Mouse (Mus musculus) skeletal muscle tissue, adult 2 months (tissue): Measurements from ENCODE around the gene Plscr1.

ENCODE experiments used
- DNase-seq: peaks from one replicate; pipeline ENCODE4 v3.0.0-alpha.2; 2012; ENCODE audit warnings: low read depth, low spot score

The Plscr1 gene

DNA sequence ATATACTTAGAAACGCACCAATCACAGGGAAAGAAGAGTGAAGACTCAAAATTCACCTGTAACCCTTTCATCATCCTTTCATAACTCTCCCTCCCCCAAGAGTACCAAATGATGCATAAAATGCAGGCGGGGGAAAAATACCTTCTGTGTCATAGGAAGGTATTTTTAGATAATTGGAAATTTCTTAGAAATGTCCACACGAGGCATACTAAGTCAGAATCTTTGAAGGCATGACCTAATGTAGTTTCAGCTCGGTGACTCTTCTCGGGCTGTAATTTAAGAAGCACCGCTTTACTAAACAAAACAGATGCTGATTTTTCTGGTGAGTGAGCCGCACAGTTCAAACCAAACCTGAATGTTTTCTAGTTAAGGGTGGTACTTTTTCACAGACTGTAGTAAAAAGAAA lies at the start of gene Plscr1:
Gene Plscr1, plus strand, starts transcription at position 304 of the 406 bp plus-strand sequence.
- no peak for DNase-seq

DNA sequence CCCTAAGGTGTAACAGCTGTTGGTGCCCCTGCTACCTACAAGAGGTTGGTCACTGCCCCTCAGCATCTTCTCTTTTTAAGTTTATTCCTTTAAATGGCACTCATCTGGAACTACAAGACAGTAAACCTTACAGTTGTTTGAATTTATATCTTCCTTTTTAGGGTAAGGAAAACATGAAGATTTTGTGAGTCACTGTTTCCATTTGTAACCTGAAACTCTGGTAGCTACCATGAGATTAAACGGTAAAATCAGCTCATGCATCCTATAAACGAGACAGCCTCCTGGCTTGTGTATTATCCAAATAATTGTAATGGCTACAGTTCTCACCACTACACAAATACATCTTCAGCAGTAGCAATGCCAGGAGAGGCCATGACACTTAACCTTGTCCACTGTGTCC lies 45.2 kb upstream of the Plscr1 start:
- no peak for DNase-seq

DNA sequence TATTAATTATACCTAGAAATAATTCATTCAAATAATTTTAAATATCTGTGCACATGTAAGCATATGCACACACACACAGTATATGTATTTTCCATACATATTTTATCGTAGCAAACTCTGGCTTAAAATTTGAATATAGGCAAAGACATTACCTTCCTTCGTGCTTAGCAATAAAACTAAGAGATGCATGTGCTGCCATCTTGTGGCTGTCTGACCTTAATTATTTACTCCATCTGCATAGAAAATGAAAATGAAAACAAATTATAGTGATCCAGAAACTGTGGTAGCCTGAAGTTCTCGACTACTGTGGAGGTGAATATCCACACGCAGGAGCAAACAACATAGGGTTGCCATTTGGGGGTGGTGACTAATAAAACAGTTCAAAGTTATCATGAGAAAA lies 42.2 kb upstream of the Plscr1 start:
- DNase-seq = no peak

DNA sequence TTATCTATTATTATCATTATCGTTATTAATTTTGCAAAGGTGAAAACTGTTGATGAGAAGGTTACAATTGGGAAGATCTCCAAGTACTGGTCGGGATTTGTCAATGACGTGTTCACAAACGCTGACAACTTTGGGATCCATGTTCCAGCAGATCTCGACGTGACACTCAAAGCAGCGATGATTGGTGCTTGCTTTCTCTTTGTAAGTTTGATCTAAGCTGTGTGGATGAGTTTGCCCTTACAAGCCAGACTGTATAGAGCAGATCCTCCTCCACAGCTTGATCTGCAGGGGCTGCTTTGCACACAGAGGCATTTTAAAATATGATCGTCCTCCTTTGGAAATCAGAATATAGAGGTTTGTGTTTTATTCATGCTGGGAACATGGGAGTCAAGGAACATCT lies 41.8 kb upstream of the Plscr1 start:
- no peak for DNase-seq

DNA sequence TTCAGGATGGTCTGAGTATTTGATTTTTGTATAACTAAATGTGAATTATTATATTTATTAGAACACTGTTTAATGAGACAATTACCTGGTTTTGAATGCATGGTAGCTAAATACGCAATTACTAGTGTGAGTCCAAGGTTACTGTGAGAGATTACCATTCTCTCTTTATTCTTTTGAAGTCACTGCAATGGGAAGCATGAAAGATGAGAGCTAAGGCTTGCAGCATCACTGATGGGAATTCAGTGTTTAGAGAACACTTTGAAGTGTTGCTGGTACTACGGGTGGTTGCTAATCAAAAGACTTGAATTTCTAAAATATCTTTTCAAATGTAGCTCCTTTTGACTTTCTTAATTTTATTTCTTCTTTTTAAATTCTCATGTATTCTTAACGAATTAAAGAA lies 39.7 kb upstream of the Plscr1 start:
- DNase-seq = no peak

DNA sequence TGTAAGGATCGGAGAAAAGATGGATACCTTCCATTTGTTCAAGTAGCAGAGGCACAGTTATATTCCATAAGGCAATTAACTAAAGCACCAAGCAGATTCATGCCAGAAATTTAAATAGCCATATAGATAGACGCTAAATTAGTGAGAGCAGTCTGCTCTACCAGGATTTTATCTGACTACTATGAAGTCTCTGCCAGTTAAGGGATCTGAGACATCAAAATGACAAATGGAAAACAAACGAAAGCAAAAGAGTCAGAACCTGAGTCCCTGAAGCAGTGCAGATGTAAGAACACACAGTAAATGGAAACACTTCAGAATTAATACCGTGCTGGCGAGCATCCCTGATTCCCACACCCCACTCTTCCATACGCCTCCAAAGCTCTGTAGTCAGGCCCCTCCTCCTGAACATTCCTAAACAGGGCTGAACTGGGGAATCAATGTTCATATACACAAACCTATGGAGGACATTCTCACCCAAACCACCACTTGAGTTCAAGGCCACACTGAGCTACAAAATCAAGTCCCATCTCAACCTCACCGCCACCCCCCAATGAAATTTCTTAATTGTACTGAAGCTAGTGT lies 39.1 kb upstream of the Plscr1 start:
- no peak for DNase-seq

DNA sequence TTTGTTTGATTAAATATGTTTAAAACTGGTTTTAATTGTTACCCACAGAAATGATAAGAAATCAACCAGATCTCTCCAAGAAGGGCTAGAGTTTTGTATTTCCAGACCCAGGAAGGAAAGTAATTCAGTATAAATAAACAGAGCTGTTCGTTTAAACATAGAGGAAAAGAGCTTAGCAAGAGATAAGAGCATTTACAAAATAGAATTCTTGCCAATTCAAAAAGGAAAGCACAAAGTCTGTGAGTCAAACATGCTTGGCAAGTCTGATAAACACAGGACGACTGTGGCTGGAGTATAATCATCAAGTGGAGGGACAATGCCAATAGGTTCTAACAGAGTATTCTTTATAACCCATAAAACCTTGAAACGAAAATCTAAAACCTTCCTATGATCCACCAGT lies 38.5 kb upstream of the Plscr1 start:
- DNase-seq = no peak

DNA sequence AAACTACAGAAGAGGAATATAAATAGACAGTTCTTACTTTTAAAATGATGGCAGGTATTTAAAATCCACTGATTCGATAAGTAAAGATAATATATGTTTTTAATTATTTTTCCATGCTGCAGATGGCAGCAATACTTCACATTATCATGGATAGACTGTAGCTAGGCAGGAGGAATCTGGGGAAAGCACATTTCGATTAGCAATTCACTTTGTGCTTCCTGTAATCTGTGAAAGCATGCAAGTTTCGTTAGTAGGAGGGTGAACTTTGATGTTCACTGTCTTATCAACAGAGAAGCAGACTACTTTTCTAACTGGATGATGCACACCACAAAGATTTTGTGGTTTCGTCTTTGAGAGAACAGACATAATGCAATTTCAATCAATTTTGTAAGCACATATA lies 32.1 kb upstream of the Plscr1 start:
- DNase-seq = no peak

DNA sequence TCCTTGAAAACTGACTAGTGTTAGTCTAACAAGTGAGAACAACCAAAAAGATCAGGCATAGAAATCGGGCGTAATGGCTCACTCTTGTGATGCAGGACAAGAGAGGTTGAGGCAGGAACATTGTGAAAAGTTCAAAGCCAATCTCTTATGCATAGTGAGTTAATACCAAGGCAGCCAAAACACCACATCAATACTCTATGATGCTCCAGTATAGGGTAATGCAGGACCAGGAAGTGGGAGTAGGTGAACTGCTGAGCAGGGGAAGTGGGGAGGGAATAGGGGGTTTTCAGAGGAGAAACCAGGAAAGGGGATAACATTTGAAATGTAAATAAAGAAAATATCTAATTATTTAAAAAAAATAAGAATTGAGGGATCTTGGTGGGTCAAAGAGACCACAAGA lies 31.7 kb upstream of the Plscr1 start:
- no peak for DNase-seq

DNA sequence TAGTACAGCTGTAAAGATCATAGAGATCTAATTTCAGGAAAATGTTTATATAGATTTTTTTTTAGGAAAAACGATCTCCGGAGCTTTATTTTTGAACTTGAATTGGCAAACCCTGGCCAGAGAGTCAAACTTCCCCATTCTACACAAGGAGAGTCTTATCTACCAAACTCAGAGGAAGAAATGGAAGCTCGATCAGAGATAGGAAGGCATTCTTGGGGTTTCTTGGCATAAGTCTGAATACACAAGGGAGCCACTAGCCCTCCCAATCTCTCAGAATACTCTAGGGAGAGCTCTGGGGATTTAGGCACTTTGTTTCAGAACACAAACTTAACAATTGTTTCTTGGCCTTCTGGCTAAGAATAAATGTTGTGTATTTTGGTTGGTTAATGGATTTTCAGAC lies 29.4 kb upstream of the Plscr1 start:
- no peak for DNase-seq

DNA sequence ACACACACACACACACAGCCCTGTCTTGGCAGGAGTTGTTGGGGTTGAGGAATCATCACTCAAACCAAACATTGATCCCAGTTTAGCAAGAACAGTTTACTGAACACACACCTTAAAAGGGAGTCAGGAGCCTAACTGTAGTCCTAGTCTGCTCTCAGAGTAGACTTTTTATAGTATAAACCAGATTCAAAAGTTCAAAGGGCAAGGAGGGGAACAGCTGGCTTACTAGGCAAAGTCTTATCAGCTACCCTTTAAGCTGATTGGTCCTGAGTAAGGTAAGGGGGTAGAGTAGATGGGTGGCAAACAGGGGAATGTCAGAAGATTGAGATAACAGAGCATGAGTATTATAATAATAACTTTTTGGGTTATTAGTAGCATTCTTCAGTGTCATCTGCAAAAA lies 28.1 kb upstream of the Plscr1 start:
- DNase-seq = no peak

DNA sequence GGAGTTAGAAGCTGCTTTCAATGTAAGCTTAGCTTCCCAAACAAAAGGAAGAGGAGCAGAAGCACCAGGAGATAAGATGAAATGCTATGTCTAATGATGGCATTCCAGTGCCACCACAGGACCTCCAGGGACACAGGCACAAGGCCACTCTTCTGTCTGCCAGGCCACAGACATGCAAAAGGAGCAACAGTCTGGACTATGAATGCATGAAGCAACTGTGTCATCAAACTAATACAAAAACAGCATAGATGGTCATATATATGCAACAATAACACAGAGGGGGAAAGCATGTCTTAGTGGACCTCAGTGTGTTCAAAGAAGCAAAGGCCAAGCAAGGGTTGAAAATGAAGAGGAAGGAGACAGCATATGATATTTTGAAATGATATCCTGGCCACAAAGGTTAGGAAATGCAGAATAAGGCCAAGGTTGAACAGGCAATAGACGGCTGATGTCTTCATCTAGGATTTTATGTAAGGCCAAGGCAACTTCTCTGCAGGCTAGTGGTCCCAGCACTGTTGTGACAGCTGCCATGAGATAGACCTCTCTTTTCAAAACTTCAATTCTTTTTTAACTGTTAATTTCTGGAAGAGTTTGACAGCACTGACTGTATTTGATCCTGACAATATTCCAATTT lies 24.8 kb upstream of the Plscr1 start:
- DNase-seq = no peak

DNA sequence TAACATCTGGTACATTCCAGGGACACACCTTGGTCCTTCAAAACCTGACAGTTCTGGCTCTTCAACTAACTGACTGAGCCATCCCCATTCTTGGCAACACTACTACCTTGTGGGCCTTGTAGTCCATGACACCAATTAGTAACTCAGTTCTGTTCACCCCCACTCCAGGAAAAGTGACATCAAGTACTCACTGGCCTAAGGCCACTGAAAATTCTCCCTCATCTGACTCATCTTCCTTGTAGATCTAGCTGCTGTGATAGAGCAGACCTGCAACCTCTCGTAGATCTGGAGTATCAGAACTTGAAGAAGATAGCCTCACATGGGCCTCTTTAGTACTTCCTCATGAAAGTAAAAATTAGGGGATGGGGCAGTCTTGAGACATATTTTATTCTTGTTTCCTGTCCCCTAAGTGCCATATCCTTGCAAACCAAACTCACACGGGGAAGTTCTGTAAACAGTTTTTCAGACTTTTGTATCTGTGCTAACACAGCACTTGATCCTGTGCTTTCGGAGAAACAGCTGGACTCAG lies 23.4 kb upstream of the Plscr1 start:
- no peak for DNase-seq

DNA sequence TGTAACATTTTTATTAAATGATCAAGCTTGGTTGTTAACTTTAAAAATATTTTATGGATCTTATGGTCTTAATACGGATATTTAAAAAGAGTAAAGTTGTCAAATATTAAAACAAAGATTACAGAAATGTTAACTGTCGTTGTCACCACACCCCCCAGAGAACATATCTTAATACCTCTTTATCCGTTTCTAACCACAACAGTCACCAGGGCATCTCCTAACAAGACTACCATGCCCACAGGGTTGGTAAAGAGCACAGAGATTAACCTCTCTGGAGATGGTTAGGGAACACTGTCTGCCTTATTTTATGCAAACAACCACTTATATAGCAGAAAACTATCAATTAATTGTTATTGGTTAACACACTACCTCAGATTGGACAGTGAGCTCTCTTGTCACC lies 22.8 kb upstream of the Plscr1 start:
- DNase-seq = no peak

DNA sequence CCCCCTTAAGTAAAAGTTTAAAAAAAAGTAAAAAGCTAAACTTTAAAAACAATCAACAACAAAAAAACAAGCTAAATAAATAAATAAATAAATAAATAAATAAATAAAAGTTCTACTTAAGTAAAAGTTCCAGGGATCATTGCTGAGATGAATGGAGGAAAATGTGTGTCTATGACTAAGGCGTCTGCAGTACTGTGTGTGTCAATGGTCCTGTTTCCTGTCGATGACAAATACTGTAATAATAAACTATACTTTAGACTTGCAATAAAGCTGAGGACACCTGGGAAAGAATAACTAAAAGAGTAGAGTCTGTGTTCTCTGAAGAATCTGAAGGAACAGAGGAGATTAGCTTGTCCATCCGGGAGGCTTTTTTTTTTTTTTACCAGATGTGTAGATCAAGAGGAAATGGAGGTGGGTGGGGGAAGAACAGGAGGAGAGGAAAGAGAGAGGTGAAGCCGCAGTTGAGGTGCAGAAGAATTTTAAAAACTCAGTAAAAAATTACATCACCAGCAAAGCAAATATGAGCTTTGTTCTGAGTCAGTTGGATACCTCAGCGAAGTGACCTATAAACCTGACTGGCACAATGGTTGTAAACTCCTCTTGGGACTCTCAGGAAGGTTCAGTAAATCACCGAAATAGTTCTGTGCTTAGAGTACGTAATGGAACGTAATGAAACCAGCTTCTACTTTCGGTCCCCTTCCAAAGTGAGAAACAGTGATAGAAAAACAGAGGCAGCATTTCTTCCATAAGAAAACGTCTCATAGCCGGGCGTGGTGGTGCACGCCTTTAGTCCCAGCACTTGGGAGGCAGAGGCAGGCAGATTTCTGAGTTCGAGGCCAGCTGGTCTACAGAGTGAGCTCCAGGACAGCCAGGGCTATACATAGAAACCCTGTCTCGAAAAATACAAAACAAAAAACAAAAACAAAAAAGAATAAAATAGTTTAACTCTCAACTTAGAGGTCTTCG lies 20.4 kb upstream of the Plscr1 start:
- no peak for DNase-seq

DNA sequence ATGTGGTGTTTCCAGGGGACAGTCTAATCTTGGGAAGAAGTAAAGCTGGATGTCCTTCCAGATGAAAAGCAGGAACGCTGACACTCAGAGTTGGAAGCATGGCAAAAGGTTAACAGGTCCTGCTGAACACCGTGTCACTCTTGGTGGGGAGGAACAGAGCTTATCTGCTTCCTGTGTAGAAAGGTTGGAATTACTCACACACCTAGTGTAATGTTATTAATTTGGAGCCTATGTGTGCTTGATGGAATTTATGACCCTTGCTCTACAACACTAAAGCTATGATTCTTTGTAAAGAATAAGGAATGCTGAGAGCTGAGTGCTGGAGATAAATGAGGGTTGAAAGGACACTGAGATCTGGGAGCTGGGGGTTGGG lies 19.7 kb upstream of the Plscr1 start:
- no peak for DNase-seq

DNA sequence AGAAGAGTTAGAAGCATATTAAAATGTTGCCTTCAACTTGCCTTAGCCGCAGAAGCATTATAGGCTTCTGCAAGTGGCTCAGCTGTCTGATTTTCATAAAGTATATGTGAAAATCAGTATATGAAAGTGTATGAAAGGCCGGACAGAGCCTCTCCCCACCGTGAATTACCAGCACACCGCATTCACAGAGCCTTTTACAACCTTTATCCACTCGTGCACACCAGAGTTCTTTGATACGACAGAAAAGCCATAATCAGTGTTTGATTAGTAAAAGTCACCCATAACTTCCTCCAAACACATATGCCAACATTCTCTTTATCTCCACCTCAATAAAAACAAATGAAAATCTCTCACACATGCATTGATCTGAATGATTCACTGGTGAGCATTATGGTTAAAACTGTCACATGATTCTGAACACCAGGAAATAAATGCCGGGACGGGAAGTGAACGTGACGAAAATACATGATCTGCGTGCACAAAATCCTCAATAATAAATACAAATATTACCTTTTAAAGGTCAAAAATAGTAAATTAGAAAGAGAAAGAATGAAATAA lies 14.6 kb upstream of the Plscr1 start:
- no peak for DNase-seq

DNA sequence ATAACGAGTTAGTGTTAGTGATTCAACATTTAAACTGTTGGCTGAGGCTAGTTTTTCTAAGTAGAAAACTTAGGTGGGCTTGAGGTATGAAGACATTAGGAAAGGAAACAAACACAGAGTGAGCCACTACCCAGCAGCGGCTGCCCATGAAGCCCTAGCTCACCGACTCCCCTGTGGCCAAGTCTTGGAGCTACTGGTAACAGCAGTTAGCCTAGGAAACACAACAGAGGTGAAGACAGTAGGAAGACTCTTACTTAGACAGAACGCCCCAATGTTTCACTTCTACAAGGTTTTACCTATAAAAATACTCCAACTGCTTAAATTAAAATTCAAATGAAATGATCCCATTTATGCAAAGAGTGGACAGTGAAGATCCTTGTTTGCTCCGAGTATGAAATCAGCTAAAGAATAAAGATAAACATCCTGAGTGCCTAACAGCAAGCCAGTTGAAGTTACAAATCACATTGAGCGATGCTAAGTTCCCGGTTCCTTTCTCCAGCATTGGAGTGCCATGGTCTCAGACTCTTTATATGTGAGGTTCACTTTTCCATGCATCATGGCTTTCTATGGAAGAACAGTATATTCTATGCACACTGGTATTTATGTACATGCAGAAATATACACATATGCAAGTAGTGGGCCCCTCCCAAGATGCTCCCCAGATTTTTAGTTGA lies 640 bp upstream of the Plscr1 start:
- DNase-seq = no peak

DNA sequence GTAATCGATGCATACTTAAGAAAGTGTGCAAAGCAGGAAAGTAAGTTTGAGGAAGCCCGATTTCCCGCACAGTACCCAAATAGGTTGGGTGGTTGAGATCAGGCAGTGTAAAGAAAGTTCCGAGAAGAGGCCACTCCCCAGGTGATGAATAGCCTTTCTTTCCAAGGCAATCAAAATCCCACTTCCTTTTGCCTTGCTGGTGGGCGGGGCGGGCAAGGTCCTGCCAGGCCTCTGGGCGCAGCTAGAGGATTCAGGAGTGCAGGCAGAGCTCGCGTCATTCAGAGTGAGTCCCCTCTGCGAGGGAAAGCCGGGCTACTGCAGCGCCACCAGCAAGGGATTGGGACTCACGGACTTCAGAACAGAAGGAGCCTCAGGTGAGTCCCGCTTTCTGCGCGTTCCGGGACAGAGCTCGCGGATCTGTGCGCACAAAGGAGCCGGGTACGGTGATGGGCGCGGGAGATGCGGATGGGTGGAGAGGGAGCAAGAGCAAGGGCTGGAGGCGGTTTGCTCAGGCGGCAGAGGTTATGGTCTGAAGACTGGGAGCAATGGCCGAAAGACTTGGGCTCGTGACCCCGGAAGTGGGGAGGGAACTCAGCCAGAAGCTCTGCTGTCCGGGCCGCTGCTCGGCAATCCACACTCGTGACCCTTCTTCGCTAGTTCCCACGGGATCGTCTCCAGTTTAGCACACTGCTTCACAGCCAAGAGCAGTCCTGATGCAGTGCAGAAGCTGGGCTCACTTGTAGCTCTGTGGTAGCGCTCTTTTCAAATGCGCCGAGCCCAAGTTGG lies 630 bp downstream of the Plscr1 start:
- peak; percentile 77 for DNase-seq

DNA sequence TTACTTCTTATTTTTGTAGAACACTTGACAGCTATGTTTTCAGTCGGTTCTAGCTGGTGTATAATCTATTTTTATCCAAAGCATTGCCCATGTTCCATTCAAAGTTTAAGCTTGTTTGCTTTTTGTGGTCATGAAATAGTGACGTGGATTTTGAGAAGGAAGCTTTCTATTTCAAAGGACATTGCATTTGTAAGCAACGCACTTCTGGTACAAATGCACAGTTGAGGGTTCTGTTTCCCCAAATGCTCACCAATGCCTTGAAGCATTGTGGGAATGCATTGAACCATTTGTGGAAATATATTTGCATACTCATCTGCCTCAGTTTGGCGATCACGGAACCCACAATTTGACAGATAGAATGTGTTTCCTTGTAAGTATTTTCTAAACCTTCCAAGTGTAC lies 3.2 kb downstream of the Plscr1 start:
- no peak for DNase-seq
